Comparison of ENCODE assay signal across 8 mouse cellular contexts in the genomic region with DNA sequence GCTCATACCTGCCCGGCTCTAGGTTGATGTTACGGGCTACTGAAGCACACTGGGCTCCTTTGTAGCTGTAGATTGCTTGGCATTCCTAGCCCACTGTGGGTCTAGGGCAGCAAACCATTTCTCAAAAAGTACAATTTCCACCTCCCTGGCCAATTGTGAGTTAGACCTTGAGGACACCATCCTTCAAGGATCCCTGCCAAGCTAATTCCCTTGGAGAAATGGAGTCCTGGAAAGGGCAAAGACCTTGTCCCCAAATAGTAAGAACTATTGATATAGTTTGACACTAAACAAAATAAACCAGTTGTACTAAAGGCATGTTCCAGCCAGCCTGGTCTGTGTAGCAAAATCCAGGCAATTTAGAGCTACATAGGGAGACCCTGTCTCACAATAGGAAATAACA. TPM values are rescaled to one million over a fixed set of nuclear protein-coding genes. Genes with fewer than 3 reads are reported as not detected.
DNase-seq lines count a peak whose midpoint lies in the region; ATAC-seq lines count a peak whose summit lies in the region.

No protein-coding gene starts in this region.

- H3K9me3 ChIP-seq in heart, embryonic 12.5 days (replicated peaks): no peaks in the 10 kb centered on the region
- no peaks in the 10 kb centered on the region for H3K9me3 ChIP-seq in hindbrain, embryonic 12.5 days (replicated peaks)
- no peaks in the 10 kb centered on the region for H3K9me3 ChIP-seq in midbrain, embryonic 13.5 days

- H3K27ac ChIP-seq in heart, embryonic 12.5 days (ENCODE audit: poor library complexity, severe bottlenecking): peak overlapping the region; percentile 95
- peak overlapping the region; percentile 82 for H3K27ac ChIP-seq in hindbrain, embryonic 12.5 days
- H3K27ac ChIP-seq in midbrain, embryonic 13.5 days: peak overlapping the region; percentile 37

- ATAC-seq in heart, embryonic 12.5 days (ENCODE audit: insufficient number of reproducible peaks, low FRiP score): no peak
- no peak for ATAC-seq in hindbrain, embryonic 12.5 days (ENCODE audit: low FRiP score)
- ATAC-seq in midbrain, embryonic 13.5 days: no peak

- WGBS in heart, embryonic 12.5 days: 54% methylated on average over 2 of the region's 2 CpGs
- 46% methylated on average over 2 of the region's 2 CpGs for WGBS in hindbrain, embryonic 12.5 days
- WGBS in midbrain, embryonic 13.5 days: 71% methylated on average over 2 of the region's 2 CpGs

- H3K4me2 ChIP-seq in heart, embryonic 12.5 days: peak overlapping the region; percentile 84
- peak overlapping the region; percentile 65 for H3K4me2 ChIP-seq in hindbrain, embryonic 12.5 days (replicated peaks)
- peak overlapping the region; percentile 91 for H3K4me2 ChIP-seq in midbrain, embryonic 13.5 days (replicated peaks)

- intact Hi-C loops in heart, postnatal 25 days (cut with DNase I): loop anchor here (2.0 kb wide), 1 partner anchor 46 kb away; no protein-coding TSS in a partner anchor

- H3K9ac ChIP-seq in heart, embryonic 12.5 days: peak overlapping the region; percentile 92
- peak overlapping the region; percentile 70 for H3K9ac ChIP-seq in hindbrain, embryonic 12.5 days
- H3K9ac ChIP-seq in midbrain, embryonic 13.5 days (replicated peaks): no peak overlapping the region

- H3K36me3 ChIP-seq in heart, embryonic 12.5 days: no peaks in the 10 kb centered on the region
- H3K36me3 ChIP-seq in hindbrain, embryonic 12.5 days: no peaks in the 10 kb centered on the region
- H3K36me3 ChIP-seq in midbrain, embryonic 13.5 days: no peaks in the 10 kb centered on the region

- DNase-seq in heart, postnatal 25 days (ENCODE audit: low spot score): no peak
- peak; percentile 88 for DNase-seq in adipocyte (ENCODE audit: low spot score)
- DNase-seq in left cerebral cortex, adult 8-10 months (ENCODE audit: low spot score in 2 of 2): no peak
- DNase-seq in frontal cortex, postnatal 36 days (ENCODE audit: low spot score in 2 of 2): no peak
- no peak for DNase-seq in right cerebral cortex, postnatal 4 days

- H3K4me3 ChIP-seq in heart, embryonic 12.5 days: peak overlapping the region; percentile 74
- peak overlapping the region; percentile 49 for H3K4me3 ChIP-seq in hindbrain, embryonic 12.5 days
- peak overlapping the region; percentile 60 for H3K4me3 ChIP-seq in midbrain, embryonic 13.5 days (replicated peaks)

- peaks cover 64% of the 10 kb centered on the region for H3K4me1 ChIP-seq in heart, embryonic 12.5 days (replicated peaks)
- H3K4me1 ChIP-seq in hindbrain, embryonic 12.5 days: peaks cover 56% of the 10 kb centered on the region
- peaks cover 68% of the 10 kb centered on the region for H3K4me1 ChIP-seq in midbrain, embryonic 13.5 days (replicated peaks)

- H3K27me3 ChIP-seq in heart, embryonic 12.5 days (replicated peaks): no peaks in the 10 kb centered on the region
- no peaks in the 10 kb centered on the region for H3K27me3 ChIP-seq in hindbrain, embryonic 12.5 days
- H3K27me3 ChIP-seq in midbrain, embryonic 13.5 days: peaks cover 11% of the 10 kb centered on the region

RNA-seq across cellular contexts. Expression of gene Id1, which starts 2.3 kb away (rescaled TPM):
- 87.7 and 90.9 TPM in 2 replicates for polyA plus RNA-seq in heart, embryonic 12.5 days (2016; fragmentation: Nextera tagmentation; extraction: Ambion mirVana)
- 10 to 100 TPM; 37.8 to 57.0 TPM for total RNA-seq in heart, postnatal 25 days (2021)
- polyA plus RNA-seq in hindbrain, embryonic 12.5 days (2016; fragmentation: Nextera tagmentation; extraction: Ambion mirVana): 157 and 159 TPM in 2 replicates
- 32.8 and 39.4 TPM in 2 replicates for polyA plus RNA-seq in midbrain, embryonic 13.5 days (2015; fragmentation: Nextera tagmentation; extraction: Ambion mirVana)
- total RNA-seq in left cerebral cortex, adult 8-10 months (2022): 10 to 100 TPM; 19.1 to 30.8 (median 22.9) TPM

RNA-seq across cellular contexts. Expression of gene Cox4i2, which starts 15.6 kb away (rescaled TPM):
- 18.9 and 20.8 TPM in 2 replicates for polyA plus RNA-seq in heart, embryonic 12.5 days (2016; fragmentation: Nextera tagmentation; extraction: Ambion mirVana)
- 10 to 100 TPM; 12.2 to 16.8 TPM for total RNA-seq in heart, postnatal 25 days (2021)
- 5.0 and 5.3 TPM in 2 replicates for polyA plus RNA-seq in hindbrain, embryonic 12.5 days (2016; fragmentation: Nextera tagmentation; extraction: Ambion mirVana)
- polyA plus RNA-seq in midbrain, embryonic 13.5 days (2015; fragmentation: Nextera tagmentation; extraction: Ambion mirVana): 4.1 and 5.5 TPM in 2 replicates
- total RNA-seq in left cerebral cortex, adult 8-10 months (2022): 1 to 10 TPM; 2.1 to 4.8 (median 2.5) TPM

RNA-seq across cellular contexts. Expression of gene Mcts2, which starts 51.5 kb away (rescaled TPM):
- polyA plus RNA-seq in heart, embryonic 12.5 days (2016; fragmentation: Nextera tagmentation; extraction: Ambion mirVana): 23.1 and 25.2 TPM in 2 replicates
- 10 to 100 TPM; 17.7 to 18.5 TPM for total RNA-seq in heart, postnatal 25 days (2021)
- polyA plus RNA-seq in hindbrain, embryonic 12.5 days (2016; fragmentation: Nextera tagmentation; extraction: Ambion mirVana): 34.9 and 40.5 TPM in 2 replicates
- 42.7 and 44.1 TPM in 2 replicates for polyA plus RNA-seq in midbrain, embryonic 13.5 days (2015; fragmentation: Nextera tagmentation; extraction: Ambion mirVana)
- total RNA-seq in left cerebral cortex, adult 8-10 months (2022): 10 to 100 TPM; 15.5 to 18.6 (median 18.2) TPM

Comparison
In these comparisons a context has a peak if more than half of its experiments do, and no peak if none do; other contexts are left out.
1. H3K27ac ChIP-seq: peak in every context shown above with its lines; median percentile 95 in heart, embryonic 12.5 days; 82 in hindbrain, embryonic 12.5 days; 37 in midbrain, embryonic 13.5 days.